Mouse (Mus musculus): Measurements from ENCODE around the gene Naa38. TPM values are rescaled to one million over a fixed set of nuclear protein-coding genes. Genes with fewer than 3 reads are reported as not detected.

The Naa38 gene
- polyA plus RNA-seq, 1 experiment from 2014 or later, result 97.6 TPM

DNA sequence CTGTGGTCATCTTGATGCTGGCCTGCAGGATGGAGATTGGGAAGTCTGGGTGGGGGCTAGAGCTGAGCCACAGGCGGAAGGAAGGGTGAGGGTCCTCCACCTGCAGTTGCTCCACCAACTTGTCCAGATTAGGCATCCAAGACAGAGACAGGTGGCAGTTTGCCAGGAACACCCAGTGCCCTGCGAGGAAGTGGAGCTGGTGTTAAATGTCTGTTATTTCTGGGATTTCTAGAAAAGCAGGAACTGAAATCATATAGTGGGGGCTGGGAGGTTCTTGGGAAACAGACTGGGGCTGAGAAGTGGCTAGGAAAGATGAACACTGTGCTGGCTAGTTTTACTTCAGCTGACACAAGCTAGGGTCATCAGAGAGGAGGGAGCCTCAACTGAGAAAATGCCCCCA lies 34.0 kb downstream of the Naa38 start:
- no peaks in the 10 kb centered on the region for H3K4me1 ChIP-seq (ENCODE audit: control insufficient read depth, insufficient read depth, low read length)
- H3K27me3 ChIP-seq (ENCODE audit: control insufficient read depth, insufficient read depth, low read length), result no peaks in the 10 kb centered on the region
- no peaks in the 10 kb centered on the region for H3K36me3 ChIP-seq (ENCODE audit: control insufficient read depth, insufficient read depth, low read length)
- WGBS, result 65% methylated on average over 2 of the region's 2 CpGs
- DNase-seq, result no peak
- no peak overlapping the region for H3K4me3 ChIP-seq (replicated peaks; ENCODE audit: low read depth, low read length)
- no peak overlapping the region for H3K9ac ChIP-seq (replicated peaks; ENCODE audit: low read length)
- no peak for ATAC-seq (ENCODE audit: low FRiP score, low TSS enrichment)
- H3K4me2 ChIP-seq (ENCODE audit: low read length), result no peak overlapping the region
- H3K9me3 ChIP-seq (ENCODE audit: control insufficient read depth, low read length), result no peaks in the 10 kb centered on the region
- no peak overlapping the region for H3K27ac ChIP-seq (replicated peaks; ENCODE audit: low read depth, low read length)

- DNase-seq, result no peak
- Histone ChIP-seq H3K36me3 (ENCODE audit: control insufficient read depth, insufficient read depth, low read length) (no peaks in the 10 kb centered on the region), H3K27ac (replicated peaks; ENCODE audit: low read depth, low read length) (no peak overlapping the region), H3K27me3 (ENCODE audit: control insufficient read depth, insufficient read depth, low read length) (no peaks in the 10 kb centered on the region), H3K9me3 (ENCODE audit: control insufficient read depth, low read length) (no peaks in the 10 kb centered on the region), H3K4me1 (ENCODE audit: control insufficient read depth, insufficient read depth, low read length) (no peaks in the 10 kb centered on the region), H3K4me3 (replicated peaks; ENCODE audit: low read depth, low read length) (no peak overlapping the region), H3K9ac (replicated peaks; ENCODE audit: low read length) (no peak overlapping the region), H3K4me2 (ENCODE audit: low read length) (no peak overlapping the region)
- ATAC-seq (ENCODE audit: low FRiP score, low TSS enrichment), result no peak
- 90% methylated on average over 15 of the region's 15 CpGs for WGBS
These were observed 35.3 kb downstream of the Naa38 start for GRCm38 (mm10) chr11:69430631-69431030.

- Histone ChIP-seq H3K4me2 (ENCODE audit: low read length) (no peak overlapping the region), H3K27ac (replicated peaks; ENCODE audit: low read depth, low read length) (no peak overlapping the region), H3K27me3 (ENCODE audit: control insufficient read depth, insufficient read depth, low read length) (no peaks in the 10 kb centered on the region), H3K4me3 (replicated peaks; ENCODE audit: low read depth, low read length) (no peak overlapping the region), H3K36me3 (ENCODE audit: control insufficient read depth, insufficient read depth, low read length) (no peaks in the 10 kb centered on the region), H3K9ac (replicated peaks; ENCODE audit: low read length) (no peak overlapping the region), H3K9me3 (ENCODE audit: control insufficient read depth, low read length) (no peaks in the 10 kb centered on the region), H3K4me1 (ENCODE audit: control insufficient read depth, insufficient read depth, low read length) (no peaks in the 10 kb centered on the region)
- ATAC-seq (ENCODE audit: low FRiP score, low TSS enrichment), result peak; percentile 80
- peak; percentile 93 for DNase-seq
- WGBS, result 31% methylated on average over 11 of the region's 11 CpGs
These were observed 36.7 kb downstream of the Naa38 start for GRCm38 (mm10) chr11:69431829-69432639.

DNA sequence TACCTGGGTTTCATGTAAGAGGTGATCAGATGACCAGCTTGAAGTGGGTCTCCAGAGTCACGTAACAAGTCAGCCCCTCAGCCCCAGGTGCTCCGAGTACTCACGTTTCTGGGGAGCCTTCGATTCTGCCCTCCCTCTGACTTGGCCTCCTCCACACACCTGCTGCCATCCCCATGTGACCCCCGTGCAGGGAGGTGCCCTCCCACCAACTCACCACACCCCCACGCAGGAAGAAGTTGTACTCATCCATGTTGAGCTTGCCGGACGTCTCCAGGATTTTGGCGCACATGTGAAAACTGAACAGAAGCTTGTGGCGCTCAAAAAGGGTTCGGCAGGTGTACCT lies 37.3 kb downstream of the Naa38 start:
- H3K9me3 ChIP-seq (ENCODE audit: control insufficient read depth, low read length), result no peaks in the 10 kb centered on the region
- no peaks in the 10 kb centered on the region for H3K27me3 ChIP-seq (ENCODE audit: control insufficient read depth, insufficient read depth, low read length)
- no peak overlapping the region for H3K4me3 ChIP-seq (replicated peaks; ENCODE audit: low read depth, low read length)
- H3K36me3 ChIP-seq (ENCODE audit: control insufficient read depth, insufficient read depth, low read length), result no peaks in the 10 kb centered on the region
- ATAC-seq (ENCODE audit: low FRiP score, low TSS enrichment) (no peak), DNase-seq (no peak)
- H3K27ac ChIP-seq (replicated peaks; ENCODE audit: low read depth, low read length), result no peak overlapping the region
- no peaks in the 10 kb centered on the region for H3K4me1 ChIP-seq (ENCODE audit: control insufficient read depth, insufficient read depth, low read length)
- WGBS, result 78% methylated on average over 11 of the region's 11 CpGs
- H3K9ac ChIP-seq (replicated peaks; ENCODE audit: low read length), result no peak overlapping the region
- H3K4me2 ChIP-seq (ENCODE audit: low read length), result no peak overlapping the region

DNA sequence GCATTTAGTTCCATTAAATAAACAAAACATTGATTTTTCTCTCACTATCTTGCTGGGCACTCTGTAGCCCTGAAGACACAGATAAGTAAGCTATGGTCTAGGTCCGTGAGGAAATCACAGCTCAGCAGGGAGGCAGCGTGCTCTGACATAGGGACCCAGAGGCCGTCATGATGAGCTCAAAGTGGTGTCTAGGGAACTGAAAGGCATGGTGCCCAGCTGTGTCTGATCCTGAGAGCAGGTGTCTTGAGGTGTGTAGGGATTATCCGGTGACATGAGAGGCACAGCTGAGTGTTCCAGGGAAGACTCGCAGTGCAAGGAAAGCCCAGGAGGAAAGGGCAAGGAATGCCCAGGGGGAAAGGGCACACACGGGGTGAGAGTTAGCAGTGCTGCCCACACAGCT lies 37.9 kb downstream of the Naa38 start:
- Histone ChIP-seq H3K9ac (replicated peaks; ENCODE audit: low read length) (no peak overlapping the region), H3K36me3 (ENCODE audit: control insufficient read depth, insufficient read depth, low read length) (no peaks in the 10 kb centered on the region), H3K4me2 (ENCODE audit: low read length) (no peak overlapping the region), H3K9me3 (ENCODE audit: control insufficient read depth, low read length) (no peaks in the 10 kb centered on the region), H3K4me1 (ENCODE audit: control insufficient read depth, insufficient read depth, low read length) (no peaks in the 10 kb centered on the region), H3K27me3 (ENCODE audit: control insufficient read depth, insufficient read depth, low read length) (no peaks in the 10 kb centered on the region), H3K27ac (replicated peaks; ENCODE audit: low read depth, low read length) (no peak overlapping the region), H3K4me3 (replicated peaks; ENCODE audit: low read depth, low read length) (no peak overlapping the region)
- ATAC-seq (ENCODE audit: low FRiP score, low TSS enrichment) (no peak), DNase-seq (no peak)
- 66% methylated on average over 6 of the region's 6 CpGs for WGBS

DNA sequence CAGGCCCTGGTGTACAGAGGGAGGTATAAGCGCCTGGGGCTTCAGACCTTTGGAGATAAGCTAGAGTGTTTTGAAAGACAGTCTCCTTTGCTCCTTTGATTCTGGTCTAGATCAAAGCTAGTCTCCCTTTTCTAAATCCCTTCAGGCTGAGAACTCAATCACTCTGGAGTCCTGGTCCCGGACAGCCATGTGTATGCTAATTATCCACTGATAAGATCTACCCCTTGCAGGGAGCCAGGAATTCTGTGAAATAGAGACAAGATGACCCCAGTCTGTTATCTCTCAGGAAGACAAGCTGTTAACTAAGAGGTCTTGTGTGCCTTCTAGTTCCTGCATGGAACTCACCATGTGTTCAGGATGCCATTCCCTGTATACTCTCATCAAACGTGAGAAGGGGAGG lies 42.0 kb downstream of the Naa38 start:
- no peaks in the 10 kb centered on the region for H3K4me1 ChIP-seq (ENCODE audit: control insufficient read depth, insufficient read depth, low read length)
- 33% methylated on average over 3 of the region's 3 CpGs for WGBS
- H3K4me2 ChIP-seq (ENCODE audit: low read length), result no peak overlapping the region

DNA sequence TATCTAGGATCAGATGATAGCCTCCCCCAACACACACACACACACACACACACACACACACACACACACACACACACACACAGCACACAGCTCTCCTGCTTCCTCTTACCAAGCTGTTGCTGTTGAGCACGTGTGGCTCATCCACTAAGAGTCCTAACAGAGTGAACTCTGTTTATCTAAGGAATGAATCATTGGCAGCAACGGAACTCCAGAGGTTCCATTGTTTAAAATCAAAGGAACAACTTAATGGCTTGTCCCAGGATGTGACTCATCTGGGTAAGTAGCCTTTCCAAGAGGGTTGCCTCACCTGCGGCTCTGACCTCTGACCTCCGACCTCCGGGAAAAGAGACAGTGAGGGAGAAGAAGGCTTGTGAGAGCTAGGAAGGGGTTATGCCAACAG lies 48.0 kb downstream of the Naa38 start:
- Histone ChIP-seq H3K4me1 (ENCODE audit: control insufficient read depth, insufficient read depth, low read length) (no peaks in the 10 kb centered on the region), H3K4me3 (replicated peaks; ENCODE audit: low read depth, low read length) (no peak overlapping the region), H3K9me3 (ENCODE audit: control insufficient read depth, low read length) (no peaks in the 10 kb centered on the region), H3K27me3 (ENCODE audit: control insufficient read depth, insufficient read depth, low read length) (no peaks in the 10 kb centered on the region), H3K36me3 (ENCODE audit: control insufficient read depth, insufficient read depth, low read length) (no peaks in the 10 kb centered on the region), H3K27ac (replicated peaks; ENCODE audit: low read depth, low read length) (no peak overlapping the region), H3K9ac (replicated peaks; ENCODE audit: low read length) (no peak overlapping the region), H3K4me2 (ENCODE audit: low read length) (no peak overlapping the region)
- ATAC-seq (ENCODE audit: low FRiP score, low TSS enrichment) (no peak), DNase-seq (no peak)
- WGBS, result 62% methylated on average over 5 of the region's 5 CpGs

More for the DNA sequence above, 42.0 kb downstream of the Naa38 start:
- DNase-seq, result no peak
- Histone ChIP-seq H3K9ac (replicated peaks; ENCODE audit: low read length) (no peak overlapping the region), H3K36me3 (ENCODE audit: control insufficient read depth, insufficient read depth, low read length) (no peaks in the 10 kb centered on the region), H3K27me3 (ENCODE audit: control insufficient read depth, insufficient read depth, low read length) (no peaks in the 10 kb centered on the region), H3K27ac (replicated peaks; ENCODE audit: low read depth, low read length) (no peak overlapping the region), H3K4me3 (replicated peaks; ENCODE audit: low read depth, low read length) (no peak overlapping the region), H3K9me3 (ENCODE audit: control insufficient read depth, low read length) (no peaks in the 10 kb centered on the region)
- ATAC-seq (ENCODE audit: low FRiP score, low TSS enrichment), result no peak

Other genes starting within 250 kb of the Naa38 start
- gene Alox12b, start 238.5 kb upstream of the Naa38 start, polyA plus RNA-seq (2014; fragmentation: Nextera tagmentation; extraction: Ambion mirVana), result 0.08 and 0.22 TPM in 2 replicates
- gene Alox8, start 197.6 kb upstream of the Naa38 start, polyA plus RNA-seq (2014; fragmentation: Nextera tagmentation; extraction: Ambion mirVana), result 0.17 and 0.26 TPM in 2 replicates
- 0.37 and 0.49 TPM in 2 replicates for gene Gucy2e, start 158.5 kb upstream of the Naa38 start, polyA plus RNA-seq (2014; fragmentation: Nextera tagmentation; extraction: Ambion mirVana)
- 14.9 and 18.6 TPM in 2 replicates for gene Cntrob, start 71.7 kb upstream of the Naa38 start, polyA plus RNA-seq (2014; fragmentation: Nextera tagmentation; extraction: Ambion mirVana)
- 189 and 220 TPM in 2 replicates for gene Trappc1, start 71.5 kb upstream of the Naa38 start, polyA plus RNA-seq (2014; fragmentation: Nextera tagmentation; extraction: Ambion mirVana)
- 4.1 and 4.3 TPM in 2 replicates for gene Kcnab3, start 69.2 kb upstream of the Naa38 start, polyA plus RNA-seq (2014; fragmentation: Nextera tagmentation; extraction: Ambion mirVana)
- gene Rnf227, start 55.0 kb upstream of the Naa38 start, polyA plus RNA-seq (2014; fragmentation: Nextera tagmentation; extraction: Ambion mirVana), result 222 and 270 TPM in 2 replicates
- gene Chd3, start 26.1 kb upstream of the Naa38 start, polyA plus RNA-seq (2014; fragmentation: Nextera tagmentation; extraction: Ambion mirVana), result 77.5 and 80.8 TPM in 2 replicates
- gene Cyb5d1, start 144 bp downstream of the Naa38 start, polyA plus RNA-seq (2014; fragmentation: Nextera tagmentation; extraction: Ambion mirVana), result 17.0 and 24.8 TPM in 2 replicates
- 2.6 and 4.9 TPM in 2 replicates for gene Tmem88, start 2.7 kb downstream of the Naa38 start, polyA plus RNA-seq (2014; fragmentation: Nextera tagmentation; extraction: Ambion mirVana)
- 41.1 and 41.2 TPM in 2 replicates for gene Kdm6b, start 18.2 kb downstream of the Naa38 start, polyA plus RNA-seq (2014; fragmentation: Nextera tagmentation; extraction: Ambion mirVana)
- gene Dnah2, start 153.6 kb downstream of the Naa38 start, polyA plus RNA-seq (2014; fragmentation: Nextera tagmentation; extraction: Ambion mirVana), result 4.8 and 5.7 TPM in 2 replicates
- gene Efnb3, start 164.7 kb downstream of the Naa38 start, polyA plus RNA-seq (2014; fragmentation: Nextera tagmentation; extraction: Ambion mirVana), result 40.7 and 109 TPM in 2 replicates
- 22.5 and 22.7 TPM in 2 replicates for gene Wrap53, start 184.8 kb downstream of the Naa38 start, polyA plus RNA-seq (2014; fragmentation: Nextera tagmentation; extraction: Ambion mirVana)
- gene Trp53, start 184.9 kb downstream of the Naa38 start, polyA plus RNA-seq (2014; fragmentation: Nextera tagmentation; extraction: Ambion mirVana), result 66.1 and 69.2 TPM in 2 replicates
- gene Atp1b2, start 210.5 kb downstream of the Naa38 start, polyA plus RNA-seq (2014; fragmentation: Nextera tagmentation; extraction: Ambion mirVana), result 46.5 and 46.7 TPM in 2 replicates
- not detected in 2 replicates for gene Shbg, start 222.4 kb downstream of the Naa38 start, polyA plus RNA-seq (2014; fragmentation: Nextera tagmentation; extraction: Ambion mirVana)
- 21.6 and 22.5 TPM in 2 replicates for gene Sat2, start 226.5 kb downstream of the Naa38 start, polyA plus RNA-seq (2014; fragmentation: Nextera tagmentation; extraction: Ambion mirVana)
- gene Fxr2, start 237.5 kb downstream of the Naa38 start, polyA plus RNA-seq (2014; fragmentation: Nextera tagmentation; extraction: Ambion mirVana), result 35.9 and 38.4 TPM in 2 replicates

Data from midbrain, embryonic 14.5 days (tissue).